Mouse (Mus musculus): ENCODE measurements around the gene Cyp4f39. TPM values are rescaled to one million over a fixed set of nuclear protein-coding genes. Genes with fewer than 3 reads are reported as not detected.
"Not testable (repeated sequence)": the region's sequence is repeated elsewhere in the genome, so short reads cannot be mapped to it uniquely, and the experiment has no call there.

Gene Cyp4f39
- polyA plus RNA-seq, 1 experiment from 2014 or later = 0.62 TPM

GRCm38 (mm10) chr17:32527748-32528147 lies 75.2 kb downstream of the Cyp4f39 start:
- H3K4me3 ChIP-seq (ENCODE audit: low read depth, low read length) = no peak overlapping the region
- no peaks in the 10 kb centered on the region for H3K27me3 ChIP-seq (replicated peaks; ENCODE audit: control insufficient read depth, insufficient read depth, low read length)
- no peaks in the 10 kb centered on the region for H3K4me1 ChIP-seq (replicated peaks; ENCODE audit: control insufficient read depth, insufficient read depth, low read length)
- no peak overlapping the region for H3K4me2 ChIP-seq (ENCODE audit: low read length)
- no peak overlapping the region for H3K27ac ChIP-seq (ENCODE audit: low read depth)
- H3K9me3 ChIP-seq (ENCODE audit: control insufficient read depth, low read length) = no peaks in the 10 kb centered on the region
- DNase-seq (ENCODE audit: low spot score) = no peak
- 86% methylated on average over 11 of the region's 11 CpGs for WGBS
- peaks cover 16% of the 10 kb centered on the region; the same call in 1 of the 2 replicates for H3K36me3 ChIP-seq (ENCODE audit: control insufficient read depth, insufficient read depth, low read length)
- no peak overlapping the region for H3K9ac ChIP-seq (ENCODE audit: low read length)
- ATAC-seq (replicated peaks; ENCODE audit: low FRiP score, low TSS enrichment, low read depth) = 0 out of 2 replicates have a peak, but pooled peaks have one; percentile 10

GRCm38 (mm10) chr17:32528408-32529337 lies 76.2 kb downstream of the Cyp4f39 start:
- peak; percentile 90 for DNase-seq (ENCODE audit: low spot score)
- WGBS = 13% methylated on average over 26 of the region's 26 CpGs

GRCm38 (mm10) chr17:32532356-32532755 lies 79.8 kb downstream of the Cyp4f39 start:
- H3K9ac ChIP-seq (ENCODE audit: low read length); H3K4me2 ChIP-seq (ENCODE audit: low read length); ATAC-seq (replicated peaks; ENCODE audit: low FRiP score, low TSS enrichment, low read depth); H3K36me3 ChIP-seq (ENCODE audit: control insufficient read depth, insufficient read depth, low read length); H3K9me3 ChIP-seq (ENCODE audit: control insufficient read depth, low read length); H3K4me1 ChIP-seq (replicated peaks; ENCODE audit: control insufficient read depth, insufficient read depth, low read length); H3K4me3 ChIP-seq (ENCODE audit: low read depth, low read length); H3K27ac ChIP-seq (ENCODE audit: low read depth); DNase-seq (ENCODE audit: low spot score); H3K27me3 ChIP-seq (replicated peaks; ENCODE audit: control insufficient read depth, insufficient read depth, low read length): not testable (repeated sequence)
- WGBS = 48% methylated on average over 4 of the region's 4 CpGs

More at GRCm38 (mm10) chr17:32528408-32529337, 76.2 kb downstream of the Cyp4f39 start:
- Histone ChIP-seq H3K9ac (ENCODE audit: low read length) (peak overlapping the region; percentile 32; the same call in 1 of the 2 replicates), H3K4me3 (ENCODE audit: low read depth, low read length) (peak overlapping the region; percentile 23), H3K9me3 (ENCODE audit: control insufficient read depth, low read length) (no peaks in the 10 kb centered on the region), H3K36me3 (ENCODE audit: control insufficient read depth, insufficient read depth, low read length) (peaks cover 11% of the 10 kb centered on the region; the same call in 1 of the 2 replicates), H3K4me2 (ENCODE audit: low read length) (peak overlapping the region; percentile 46), H3K27ac (ENCODE audit: low read depth) (no peak overlapping the region), H3K4me1 (replicated peaks; ENCODE audit: control insufficient read depth, insufficient read depth, low read length) (no peaks in the 10 kb centered on the region), H3K27me3 (replicated peaks; ENCODE audit: control insufficient read depth, insufficient read depth, low read length) (no peaks in the 10 kb centered on the region)
- ATAC-seq (replicated peaks; ENCODE audit: low FRiP score, low TSS enrichment, low read depth) = peak; percentile 91

DNA sequence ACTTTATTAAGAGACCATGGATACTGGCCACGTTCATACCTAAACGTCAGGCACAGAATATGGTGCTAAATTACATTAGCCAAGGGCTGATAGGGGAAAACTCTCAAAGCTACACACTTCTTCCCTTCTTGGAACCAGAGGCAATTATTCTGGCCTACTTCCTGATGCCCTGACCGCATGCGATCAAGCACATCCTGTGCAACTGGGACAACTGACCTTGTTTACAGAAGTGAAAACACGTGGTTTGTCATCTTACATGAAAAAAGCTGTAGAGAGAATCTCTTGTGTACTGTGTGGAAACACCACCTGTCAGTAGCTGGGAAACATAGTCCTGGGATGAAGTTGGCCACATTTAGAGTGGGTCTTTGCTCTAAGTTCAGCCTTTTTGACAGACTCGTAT lies 81.5 kb downstream of the Cyp4f39 start:
- no peak overlapping the region for H3K27ac ChIP-seq (ENCODE audit: low read depth)
- H3K9me3 ChIP-seq (ENCODE audit: control insufficient read depth, low read length) = no peaks in the 10 kb centered on the region
- no peaks in the 10 kb centered on the region for H3K36me3 ChIP-seq (ENCODE audit: control insufficient read depth, insufficient read depth, low read length)
- no peaks in the 10 kb centered on the region for H3K27me3 ChIP-seq (replicated peaks; ENCODE audit: control insufficient read depth, insufficient read depth, low read length)
- no peak for DNase-seq (ENCODE audit: low spot score)
- H3K4me1 ChIP-seq (replicated peaks; ENCODE audit: control insufficient read depth, insufficient read depth, low read length) = 0 out of 2 replicates have a peak, but pooled peaks cover 4% of the 10 kb centered on the region
- H3K4me3 ChIP-seq (ENCODE audit: low read depth, low read length) = no peak overlapping the region
- WGBS = 78% methylated on average over 6 of the region's 6 CpGs
- no peak overlapping the region for H3K4me2 ChIP-seq (ENCODE audit: low read length)
- no peak for ATAC-seq (replicated peaks; ENCODE audit: low FRiP score, low TSS enrichment, low read depth)
- no peak overlapping the region for H3K9ac ChIP-seq (ENCODE audit: low read length)

DNA sequence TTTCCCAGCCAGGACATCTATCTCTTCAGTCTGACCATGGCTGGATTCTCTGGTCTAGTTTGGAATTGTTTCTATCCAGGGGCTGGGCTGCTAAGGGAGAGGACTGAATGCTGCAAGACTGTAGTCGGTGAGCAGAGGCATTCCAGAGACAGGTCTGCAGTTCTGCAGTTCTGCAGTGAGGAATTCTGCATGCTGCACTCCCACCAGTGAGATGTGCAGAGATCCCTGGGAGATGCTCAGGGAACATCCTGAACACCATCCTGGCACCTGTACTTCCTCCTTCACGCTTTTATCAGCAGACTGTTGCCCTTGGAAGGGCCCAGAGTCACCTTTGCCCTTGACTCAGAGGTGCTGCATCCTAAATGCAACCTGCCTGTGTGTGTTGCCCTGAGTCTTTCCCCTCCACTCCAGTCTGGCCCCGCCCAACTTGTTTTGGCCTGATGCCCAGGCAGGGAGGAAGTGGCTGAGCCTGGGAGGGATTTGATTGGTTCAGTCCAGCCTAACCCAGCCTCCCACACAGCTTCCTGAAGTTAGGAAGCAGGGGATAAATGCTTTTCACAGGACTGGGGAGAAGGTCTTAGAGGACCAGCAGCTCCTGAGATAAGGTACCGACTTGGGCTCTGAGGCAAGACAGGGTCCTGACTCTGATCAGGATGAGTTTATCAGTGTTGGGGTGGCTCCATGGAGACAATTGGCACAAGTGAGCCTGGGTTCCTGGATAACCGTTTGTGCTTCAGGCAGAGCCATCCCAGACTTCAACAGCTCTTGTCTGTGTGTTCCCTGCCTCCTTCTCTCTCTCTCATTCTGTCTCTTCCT lies 83.7 kb downstream of the Cyp4f39 start, which contains the start of gene Cyp4f16:
Gene Cyp4f16 (plus strand): TSS at position 508 of the 816 bp plus-strand sequence.
- H3K9me3 ChIP-seq (ENCODE audit: control insufficient read depth, low read length); H3K4me1 ChIP-seq (replicated peaks; ENCODE audit: control insufficient read depth, insufficient read depth, low read length); H3K36me3 ChIP-seq (ENCODE audit: control insufficient read depth, insufficient read depth, low read length); H3K27me3 ChIP-seq (replicated peaks; ENCODE audit: control insufficient read depth, insufficient read depth, low read length); H3K27ac ChIP-seq (ENCODE audit: low read depth): not testable (repeated sequence)
- H3K4me2 ChIP-seq (ENCODE audit: low read length) = peak within 1 kb of the TSS; percentile 50
- ATAC-seq (replicated peaks; ENCODE audit: low FRiP score, low TSS enrichment, low read depth) = peak; percentile 95
- DNase-seq (ENCODE audit: low spot score) = peak; percentile 91
- H3K4me3 ChIP-seq (ENCODE audit: low read depth, low read length) = peak within 1 kb of the TSS; percentile 48
- WGBS = 7% methylated on average over 5 of the region's 5 CpGs
- peak within 1 kb of the TSS; percentile 42 for H3K9ac ChIP-seq (ENCODE audit: low read length)

GRCm38 (mm10) chr17:32536867-32537250 lies 84.3 kb downstream of the Cyp4f39 start:
- Histone ChIP-seq H3K27ac (ENCODE audit: low read depth) (no peak overlapping the region), H3K9me3 (ENCODE audit: control insufficient read depth, low read length) (no peaks in the 10 kb centered on the region), H3K36me3 (ENCODE audit: control insufficient read depth, insufficient read depth, low read length) (no peaks in the 10 kb centered on the region), H3K4me1 (replicated peaks; ENCODE audit: control insufficient read depth, insufficient read depth, low read length) (0 out of 2 replicates have a peak, but pooled peaks cover 4% of the 10 kb centered on the region), H3K27me3 (replicated peaks; ENCODE audit: control insufficient read depth, insufficient read depth, low read length) (no peaks in the 10 kb centered on the region), H3K9ac (ENCODE audit: low read length) (peak overlapping the region; percentile 42), H3K4me3 (ENCODE audit: low read depth, low read length) (peak overlapping the region; percentile 48), H3K4me2 (ENCODE audit: low read length) (peak overlapping the region; percentile 50)
- DNase-seq (ENCODE audit: low spot score) (peak; percentile 53), ATAC-seq (replicated peaks; ENCODE audit: low FRiP score, low TSS enrichment, low read depth) (0 out of 2 replicates have a peak, but pooled peaks have one; percentile 25)
- WGBS = 51% methylated on average over 5 of the region's 5 CpGs

Other genes starting within 250 kb of the Cyp4f39 start
- gene Brd4, start 168.0 kb upstream of the Cyp4f39 start, polyA plus RNA-seq (2014; fragmentation: Nextera tagmentation; extraction: Ambion mirVana) = 90.2 and 91.9 TPM in 2 replicates
- gene Akap8, start 131.5 kb upstream of the Cyp4f39 start, polyA plus RNA-seq (2014; fragmentation: Nextera tagmentation; extraction: Ambion mirVana) = 51.8 and 57.2 TPM in 2 replicates
- 64.4 and 79.0 TPM in 2 replicates for gene Akap8l, start 102.1 kb upstream of the Cyp4f39 start, polyA plus RNA-seq (2014; fragmentation: Nextera tagmentation; extraction: Ambion mirVana)
- 30.8 and 32.3 TPM in 2 replicates for gene Wiz, start 63.3 kb upstream of the Cyp4f39 start, polyA plus RNA-seq (2014; fragmentation: Nextera tagmentation; extraction: Ambion mirVana)
- 2.1 and 2.2 TPM in 2 replicates for gene Rasal3, start 49.1 kb upstream of the Cyp4f39 start, polyA plus RNA-seq (2014; fragmentation: Nextera tagmentation; extraction: Ambion mirVana)
- gene Pglyrp2, start 28.6 kb upstream of the Cyp4f39 start, polyA plus RNA-seq (2014; fragmentation: Nextera tagmentation; extraction: Ambion mirVana) = 0.11 and 0.30 TPM in 2 replicates
- gene Cyp4f17, start 53.3 kb downstream of the Cyp4f39 start, polyA plus RNA-seq (2014; fragmentation: Nextera tagmentation; extraction: Ambion mirVana) = 6.9 and 7.7 TPM in 2 replicates
- gene Cyp4f16, start 83.8 kb downstream of the Cyp4f39 start, polyA plus RNA-seq (2014; fragmentation: Nextera tagmentation; extraction: Ambion mirVana) = 16.0 and 18.6 TPM in 2 replicates
- 0.50 TPM in 1 of 2 replicates, not detected in the other for gene Cyp4f37, start 168.6 kb downstream of the Cyp4f39 start, polyA plus RNA-seq (2014; fragmentation: Nextera tagmentation; extraction: Ambion mirVana)
- gene Cyp4f40, start 206.2 kb downstream of the Cyp4f39 start, polyA plus RNA-seq (2014; fragmentation: Nextera tagmentation; extraction: Ambion mirVana) = 3.3 and 4.7 TPM in 2 replicates
- gene Cyp4f15, start 232.9 kb downstream of the Cyp4f39 start, polyA plus RNA-seq (2014; fragmentation: Nextera tagmentation; extraction: Ambion mirVana) = 0.19 TPM in 1 of 2 replicates, not detected in the other

Measured in intestine, embryonic 14.5 days (tissue).